Mouse (Mus musculus): ENCODE data around the gene Foxc2. TPM values are rescaled to one million over a fixed set of nuclear protein-coding genes. Genes with fewer than 3 reads are reported as not detected.

Foxc2 gene
- polyA plus RNA-seq, 1 experiment from 2014 or later, result 42.5 TPM

DNA sequence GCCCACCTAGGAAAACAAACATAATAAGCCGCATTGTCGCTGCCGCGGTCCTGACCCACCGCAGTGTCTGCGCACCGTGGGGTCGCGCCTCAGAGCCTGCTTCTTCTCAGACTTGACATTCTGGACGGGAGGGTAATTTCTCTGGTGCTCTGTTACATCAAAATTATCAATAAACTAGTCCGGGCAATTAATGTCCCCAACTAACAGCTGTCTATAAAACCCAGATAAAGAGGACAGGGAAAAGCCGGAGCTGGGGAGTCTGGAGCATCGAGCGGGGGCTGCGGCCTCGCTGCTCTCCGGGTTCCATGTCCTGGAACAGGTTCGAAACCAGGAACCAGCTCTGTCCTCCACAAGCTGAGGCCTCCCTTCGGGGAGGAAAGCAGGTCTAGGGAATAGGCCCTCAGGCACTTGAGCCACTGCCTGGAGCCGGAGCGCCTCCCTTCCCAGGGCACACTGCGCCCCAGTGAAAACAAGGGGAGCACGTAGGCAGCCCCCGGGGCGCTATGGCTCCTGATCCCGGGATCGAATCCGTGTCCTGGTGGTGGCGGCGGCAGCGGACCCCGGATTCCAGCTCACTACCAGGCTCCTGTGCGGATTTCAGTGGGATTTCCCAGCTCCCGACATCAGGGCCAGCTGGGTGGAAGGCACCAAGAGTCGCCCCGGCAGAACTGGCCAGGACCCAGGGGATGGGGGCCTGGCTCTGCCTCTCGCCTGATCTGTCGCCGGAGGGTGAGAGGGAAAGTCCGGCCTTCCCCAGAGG, 26.9 kb upstream of the Foxc2 start:
- no peak for DNase-seq (ENCODE audit: low spot score)
- Histone ChIP-seq H3K4me3 (replicated peaks; ENCODE audit: low read depth, low read length) (no peak overlapping the region), H3K27me3 (ENCODE audit: insufficient read depth, low read length) (peaks cover 94% of the 10 kb centered on the region), H3K9ac (ENCODE audit: low read depth, low read length) (no peak overlapping the region), H3K4me2 (ENCODE audit: low read length) (no peak overlapping the region), H3K9me3 (replicated peaks; ENCODE audit: low read length) (no peaks in the 10 kb centered on the region), H3K27ac (no peak overlapping the region), H3K4me1 (replicated peaks; ENCODE audit: insufficient read depth, low read length) (peaks cover 8% of the 10 kb centered on the region; the same call in 1 of the 2 replicates), H3K36me3 (ENCODE audit: insufficient read depth, low read length) (no peaks in the 10 kb centered on the region)
- no peak for ATAC-seq (replicated peaks; ENCODE audit: low FRiP score, low read depth)
- no peak for TF ChIP-seq CTCF (IDR thresholded peaks at IDR 0.05; ENCODE audit: low read depth)
- 6% methylated on average over 40 of the region's 40 CpGs for WGBS

DNA sequence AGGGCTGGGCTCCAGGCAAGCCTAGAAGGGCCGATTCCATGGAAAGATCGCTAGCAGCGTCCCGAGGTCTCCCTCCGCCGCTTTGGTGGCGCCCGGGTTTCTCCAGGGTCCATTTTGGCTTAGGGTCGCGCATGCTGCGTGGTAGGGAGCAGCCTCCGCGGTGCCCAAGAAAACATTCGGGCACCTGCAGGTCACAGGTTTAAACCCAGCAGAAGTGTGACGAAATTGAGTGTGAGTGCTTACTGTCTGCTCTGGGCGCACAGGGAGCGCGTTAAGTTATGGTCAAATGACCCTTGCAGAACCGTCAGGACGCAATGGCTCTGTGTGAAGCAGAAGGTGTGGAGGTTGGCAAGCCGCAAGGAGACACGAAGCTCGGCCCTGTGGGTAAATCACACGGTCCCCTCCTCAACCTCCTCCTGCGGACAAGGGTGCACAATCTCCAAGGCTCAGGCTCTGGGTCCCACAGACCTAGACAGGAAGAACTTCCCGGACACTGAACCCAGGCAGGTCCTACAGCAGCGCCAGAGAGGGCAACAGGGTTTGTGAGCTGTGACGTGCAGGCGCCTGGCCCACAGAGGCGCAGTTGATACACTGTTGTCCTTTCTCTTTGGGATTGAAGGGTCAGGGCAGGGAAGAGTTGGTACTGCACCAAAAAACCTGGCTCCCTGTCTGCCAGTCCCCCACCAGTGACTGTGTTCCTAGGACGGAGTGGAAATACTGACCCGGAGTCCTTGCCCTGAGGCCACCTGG, 26.2 kb upstream of the Foxc2 start:
- TF ChIP-seq CTCF (IDR thresholded peaks at IDR 0.05; ENCODE audit: low read depth), result no peak
- H3K4me1 ChIP-seq (replicated peaks; ENCODE audit: insufficient read depth, low read length), result 0 out of 2 replicates have a peak, but pooled peaks cover under 1% of the 10 kb centered on the region
- DNase-seq (ENCODE audit: low spot score), result no peak

DNA sequence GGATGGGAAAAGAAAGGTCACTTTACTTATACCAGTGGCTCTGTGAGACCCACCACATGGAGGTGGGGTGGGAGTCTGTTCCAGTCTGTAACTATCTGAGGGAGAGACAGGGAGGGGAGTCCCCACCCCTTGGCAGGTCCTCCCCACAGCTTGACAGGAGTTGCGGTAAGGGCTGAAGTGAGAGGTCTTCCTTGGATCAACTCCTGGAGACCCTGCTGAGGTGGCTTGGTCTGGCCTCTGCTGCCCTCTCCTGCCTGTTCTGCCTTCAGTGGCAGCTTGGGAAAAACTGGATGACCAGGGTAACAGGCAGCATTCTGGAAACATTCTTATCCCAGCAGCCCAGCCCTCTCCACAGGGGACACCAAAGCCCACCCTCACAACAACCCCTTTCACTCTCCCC, 25.3 kb upstream of the Foxc2 start:
- no peak for ATAC-seq (replicated peaks; ENCODE audit: low FRiP score, low read depth)
- H3K27ac ChIP-seq, result no peak overlapping the region
- H3K9me3 ChIP-seq (replicated peaks; ENCODE audit: low read length), result no peaks in the 10 kb centered on the region
- TF ChIP-seq CTCF (IDR thresholded peaks at IDR 0.05; ENCODE audit: low read depth), result peak; percentile 65
- no peak overlapping the region for H3K4me2 ChIP-seq (ENCODE audit: low read length)
- H3K4me3 ChIP-seq (replicated peaks; ENCODE audit: low read depth, low read length), result no peak overlapping the region
- no peaks in the 10 kb centered on the region for H3K36me3 ChIP-seq (ENCODE audit: insufficient read depth, low read length)
- H3K9ac ChIP-seq (ENCODE audit: low read depth, low read length), result no peak overlapping the region
- H3K27me3 ChIP-seq (ENCODE audit: insufficient read depth, low read length), result peaks cover 78% of the 10 kb centered on the region
- DNase-seq (ENCODE audit: low spot score), result peak; percentile 62
- 0% methylated on average over 1 of the region's 1 CpGs for whole genome bisulfite sequencing
- H3K4me1 ChIP-seq (replicated peaks; ENCODE audit: insufficient read depth, low read length), result no peaks in the 10 kb centered on the region

More for the DNA sequence above, 26.2 kb upstream of the Foxc2 start:
- Histone ChIP-seq H3K27me3 (ENCODE audit: insufficient read depth, low read length) (peaks cover 87% of the 10 kb centered on the region), H3K36me3 (ENCODE audit: insufficient read depth, low read length) (no peaks in the 10 kb centered on the region), H3K9ac (ENCODE audit: low read depth, low read length) (no peak overlapping the region), H3K4me3 (replicated peaks; ENCODE audit: low read depth, low read length) (no peak overlapping the region), H3K4me2 (ENCODE audit: low read length) (no peak overlapping the region), H3K9me3 (replicated peaks; ENCODE audit: low read length) (no peaks in the 10 kb centered on the region), H3K27ac (no peak overlapping the region)
- 5% methylated on average over 32 of the region's 32 CpGs for WGBS
- ATAC-seq (replicated peaks; ENCODE audit: low FRiP score, low read depth), result no peak

DNA sequence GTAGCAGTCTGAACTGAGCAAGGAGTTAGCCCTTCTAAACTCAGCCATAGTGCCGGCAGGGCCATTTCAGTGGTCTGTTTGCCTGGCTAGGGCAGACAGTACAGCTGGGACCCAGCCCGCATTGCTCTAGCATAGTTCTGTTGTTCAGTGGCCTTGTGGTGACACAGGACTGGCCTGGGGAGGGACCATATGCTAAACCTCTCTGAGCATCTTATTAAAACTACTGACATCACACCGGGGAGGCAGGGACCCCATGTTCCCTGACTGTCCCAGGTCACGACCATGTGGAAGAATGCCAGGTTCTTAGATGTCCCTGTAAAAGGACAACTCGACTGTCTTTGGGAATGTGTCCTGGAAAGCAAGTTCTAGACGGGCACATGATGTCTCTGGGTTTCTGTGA, 23.8 kb upstream of the Foxc2 start:
- TF ChIP-seq CTCF (IDR thresholded peaks at IDR 0.05; ENCODE audit: low read depth), result no peak
- Histone ChIP-seq H3K27me3 (ENCODE audit: insufficient read depth, low read length) (peaks cover 63% of the 10 kb centered on the region), H3K36me3 (ENCODE audit: insufficient read depth, low read length) (peaks cover 1% of the 10 kb centered on the region; the same call in 1 of the 2 replicates), H3K4me2 (ENCODE audit: low read length) (no peak overlapping the region), H3K9ac (ENCODE audit: low read depth, low read length) (no peak overlapping the region), H3K9me3 (replicated peaks; ENCODE audit: low read length) (no peaks in the 10 kb centered on the region), H3K27ac (no peak overlapping the region), H3K4me1 (replicated peaks; ENCODE audit: insufficient read depth, low read length) (no peaks in the 10 kb centered on the region), H3K4me3 (replicated peaks; ENCODE audit: low read depth, low read length) (no peak overlapping the region)
- DNase-seq (ENCODE audit: low spot score), result no peak
- WGBS, result 27% methylated on average over 6 of the region's 6 CpGs
- no peak for ATAC-seq (replicated peaks; ENCODE audit: low FRiP score, low read depth)

DNA sequence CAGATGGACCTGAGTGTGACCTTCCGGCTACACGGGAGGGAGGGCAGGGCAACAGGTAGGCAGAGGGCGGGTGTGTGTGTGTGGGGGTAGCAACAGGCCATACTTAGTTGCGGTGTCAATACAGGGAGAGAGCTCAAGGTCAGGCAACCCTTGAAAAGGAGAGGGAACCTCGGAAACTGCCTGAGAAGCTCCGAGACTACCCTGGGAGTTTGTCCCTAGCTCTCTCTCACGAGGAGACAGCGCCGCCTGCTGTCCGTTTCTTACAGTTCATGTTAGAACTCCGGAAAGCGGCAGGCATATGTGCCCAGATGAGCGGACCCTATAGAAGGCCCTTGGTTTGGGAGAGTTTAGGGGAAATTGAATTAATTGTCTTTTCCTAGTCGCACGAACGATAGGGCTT, 23.3 kb upstream of the Foxc2 start:
- peaks cover 5% of the 10 kb centered on the region; the same call in 1 of the 2 replicates for H3K36me3 ChIP-seq (ENCODE audit: insufficient read depth, low read length)
- H3K27ac ChIP-seq, result no peak overlapping the region
- ATAC-seq (replicated peaks; ENCODE audit: low FRiP score, low read depth), result no peak; the same call in 1 of the 2 replicates
- 3% methylated on average over 16 of the region's 16 CpGs for whole genome bisulfite sequencing
- no peaks in the 10 kb centered on the region for H3K9me3 ChIP-seq (replicated peaks; ENCODE audit: low read length)
- DNase-seq (ENCODE audit: low spot score), result peak; percentile 92
- TF ChIP-seq CTCF (IDR thresholded peaks at IDR 0.05; ENCODE audit: low read depth), result peak; percentile 92
- H3K27me3 ChIP-seq (ENCODE audit: insufficient read depth, low read length), result peaks cover 58% of the 10 kb centered on the region
- no peak overlapping the region for H3K9ac ChIP-seq (ENCODE audit: low read depth, low read length)
- no peak overlapping the region for H3K4me2 ChIP-seq (ENCODE audit: low read length)
- H3K4me3 ChIP-seq (replicated peaks; ENCODE audit: low read depth, low read length), result no peak overlapping the region
- H3K4me1 ChIP-seq (replicated peaks; ENCODE audit: insufficient read depth, low read length), result no peaks in the 10 kb centered on the region

DNA sequence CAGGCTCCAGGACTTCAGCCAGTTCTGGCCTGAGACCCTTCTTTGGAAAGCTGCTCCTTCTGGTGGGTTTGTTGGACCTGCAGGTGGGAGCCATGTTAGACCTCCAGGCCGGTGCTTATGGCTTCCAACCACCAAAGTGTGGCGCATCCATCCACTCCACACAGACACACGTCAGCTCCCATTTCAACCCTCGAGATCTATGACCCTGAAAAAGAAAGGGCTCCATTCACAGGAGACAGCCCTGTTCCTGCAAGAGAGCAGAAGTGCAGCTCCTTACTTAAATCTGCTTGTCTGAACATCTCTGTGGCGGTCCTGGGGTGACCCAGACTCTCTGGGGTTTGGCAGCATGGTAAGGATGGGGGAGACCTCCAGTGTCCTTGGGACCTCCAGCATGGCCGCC, 22.5 kb upstream of the Foxc2 start:
- no peak overlapping the region for H3K4me3 ChIP-seq (replicated peaks; ENCODE audit: low read depth, low read length)
- WGBS, result 52% methylated on average over 6 of the region's 6 CpGs
- peaks cover 50% of the 10 kb centered on the region for H3K27me3 ChIP-seq (ENCODE audit: insufficient read depth, low read length)
- TF ChIP-seq CTCF (IDR thresholded peaks at IDR 0.05; ENCODE audit: low read depth), result no peak
- DNase-seq (ENCODE audit: low spot score), result no peak
- no peak overlapping the region for H3K4me2 ChIP-seq (ENCODE audit: low read length)
- H3K9ac ChIP-seq (ENCODE audit: low read depth, low read length), result no peak overlapping the region
- H3K27ac ChIP-seq, result no peak overlapping the region
- no peaks in the 10 kb centered on the region for H3K4me1 ChIP-seq (replicated peaks; ENCODE audit: insufficient read depth, low read length)
- peaks cover 14% of the 10 kb centered on the region for H3K36me3 ChIP-seq (ENCODE audit: insufficient read depth, low read length)
- no peak for ATAC-seq (replicated peaks; ENCODE audit: low FRiP score, low read depth)
- H3K9me3 ChIP-seq (replicated peaks; ENCODE audit: low read length), result no peaks in the 10 kb centered on the region
